Mouse (Mus musculus) adrenal gland, adult (tissue): ENCODE measurements around the gene Sod3.

Experiments used
- DNase-seq, 2 experiments: peaks; one replicate each; pipeline ENCODE4 v3.0.0; 2022 to 2023; ENCODE audit warnings: low spot score in 1 of 2; ENCODE audit not compliant: inconsistent age in 2 of 2

Sod3 gene

DNA sequence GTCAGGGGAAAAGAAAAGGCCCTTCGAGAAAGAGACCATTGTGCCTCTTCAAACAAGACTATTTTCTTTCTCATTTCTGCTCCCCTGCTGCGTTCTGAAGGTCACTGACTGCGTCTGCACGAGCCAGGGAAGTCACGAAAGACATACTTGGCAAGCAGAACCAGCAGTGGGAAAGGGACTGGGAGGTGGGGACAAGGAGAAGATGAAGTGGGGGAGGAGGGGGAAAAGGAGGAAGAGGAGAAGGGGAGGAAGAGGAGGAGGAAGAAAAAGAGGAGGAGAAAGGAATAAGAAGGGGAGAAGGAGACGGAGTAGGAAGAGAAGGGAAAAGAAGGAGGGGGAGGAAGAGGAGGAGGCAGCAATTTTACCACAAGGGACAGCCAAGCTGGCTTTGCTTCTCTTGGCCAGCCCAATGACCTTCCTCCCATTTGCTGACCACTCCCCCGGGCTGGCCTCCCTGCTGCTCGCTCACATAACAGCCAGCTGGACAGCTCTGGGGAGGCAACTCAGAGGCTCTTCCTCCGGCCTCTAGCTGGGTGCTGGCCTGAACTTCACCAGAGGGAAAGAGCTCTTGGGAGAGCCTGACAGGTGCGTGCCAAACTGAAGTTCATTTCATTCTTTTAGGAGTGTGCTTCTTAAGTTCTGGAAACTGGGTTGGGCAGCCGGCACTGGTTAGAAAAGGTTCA is at the start of gene Sod3:
Sod3 (plus strand) TSS at position 324 of the 683 bp plus-strand sequence.
- DNase-seq = peak; percentile 89 to 94

DNA sequence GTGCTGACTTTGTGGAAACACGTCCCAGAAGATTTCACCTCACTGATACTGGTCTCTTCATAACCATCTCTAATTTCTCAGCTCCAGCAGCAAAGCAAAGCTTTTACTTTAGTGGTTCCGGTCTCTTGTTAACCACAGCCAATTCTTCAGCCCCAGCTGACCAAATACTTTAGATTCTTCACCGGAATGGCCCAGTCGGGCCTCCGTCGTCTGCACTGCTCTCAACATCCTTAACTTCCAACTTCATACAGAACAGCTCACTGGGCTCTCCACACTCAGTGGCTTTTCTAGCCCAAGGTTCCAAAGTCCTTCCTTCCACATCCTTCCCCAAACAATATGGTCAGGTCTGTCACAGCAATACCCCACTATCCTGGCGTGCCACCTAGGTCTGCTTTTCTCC is 46.7 kb upstream of the Sod3 start:
- DNase-seq = no peak

DNA sequence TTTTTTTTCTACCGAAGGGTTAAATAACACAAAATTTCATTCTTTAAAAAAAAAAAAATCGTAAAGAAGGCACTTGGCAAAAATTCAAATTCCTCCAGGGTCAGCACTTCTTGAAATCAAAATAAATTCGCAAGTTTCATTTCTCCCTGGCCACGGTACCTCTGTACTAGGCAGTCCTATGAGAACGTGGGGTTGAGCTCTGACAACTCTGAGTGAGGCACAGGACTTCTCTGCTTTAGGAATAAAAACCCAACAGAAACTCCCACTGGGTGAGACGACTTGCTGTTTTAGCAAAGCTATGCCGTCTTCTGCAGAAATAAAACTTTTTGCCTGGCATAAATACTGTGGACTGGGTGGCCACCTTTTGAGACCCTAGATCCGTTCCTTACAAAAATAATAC is 44.1 kb upstream of the Sod3 start:
- DNase-seq = peak in 1 of 2 experiments; percentile 53

DNA sequence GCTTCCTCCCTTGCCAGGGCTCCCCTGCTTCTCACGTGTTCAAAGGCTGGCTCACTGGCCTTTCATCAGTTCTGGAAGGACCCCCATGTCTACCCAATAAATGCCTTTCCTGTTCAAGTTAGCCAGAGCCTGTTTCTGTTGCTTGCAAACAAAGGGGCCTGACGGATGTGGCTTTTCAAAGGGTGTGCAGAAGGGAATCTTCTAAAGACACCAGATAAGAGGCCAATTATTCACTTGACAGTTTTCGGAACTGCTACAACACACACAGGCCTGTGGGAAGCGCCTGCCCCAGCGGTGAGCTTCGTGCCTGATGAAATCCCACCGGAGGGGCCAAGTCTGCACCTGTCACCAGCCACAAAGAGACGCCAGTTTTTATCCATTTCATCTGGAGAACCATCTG is 31.5 kb upstream of the Sod3 start:
- DNase-seq = no peak

DNA sequence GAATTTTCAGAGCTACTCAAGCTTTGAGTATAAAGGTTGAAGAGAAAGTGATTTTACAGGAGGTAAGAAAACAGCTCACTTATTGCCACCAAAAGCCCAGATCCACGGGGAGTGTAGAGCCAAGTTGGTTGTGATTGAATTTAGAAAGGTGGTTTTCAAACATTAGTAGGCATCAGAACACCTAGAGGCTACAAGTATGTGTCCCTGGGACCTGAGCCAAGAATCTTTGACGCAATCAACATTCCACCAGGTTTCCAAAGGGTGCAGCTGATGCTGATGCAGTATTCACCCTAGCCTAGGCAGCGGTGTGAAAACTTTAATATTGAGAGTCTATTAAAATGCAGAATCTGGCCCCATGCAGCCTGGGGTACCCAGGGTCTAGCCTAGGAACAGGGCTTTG is 28.0 kb upstream of the Sod3 start:
- peak in 1 of 2 experiments; percentile 57 for DNase-seq

DNA sequence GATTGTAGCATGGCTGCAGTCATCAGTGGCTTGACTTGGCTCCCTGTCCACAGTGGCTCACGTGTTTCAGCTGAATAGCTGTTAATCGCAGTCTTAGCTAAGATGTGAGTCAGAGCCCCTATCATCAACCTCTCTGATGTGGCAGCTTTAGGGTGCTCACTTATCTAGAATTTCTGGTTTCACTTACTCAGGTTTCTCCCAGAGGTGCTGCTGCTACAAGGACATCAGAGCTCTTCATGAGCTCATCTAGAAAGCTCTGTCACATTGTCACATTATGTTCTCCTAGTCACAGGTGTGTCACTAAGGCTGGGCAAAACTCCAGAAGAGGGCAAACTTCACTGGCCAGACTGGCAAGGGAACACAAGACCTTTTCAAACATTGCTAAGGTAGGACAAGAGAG is 24.5 kb upstream of the Sod3 start:
- DNase-seq = no peak

DNA sequence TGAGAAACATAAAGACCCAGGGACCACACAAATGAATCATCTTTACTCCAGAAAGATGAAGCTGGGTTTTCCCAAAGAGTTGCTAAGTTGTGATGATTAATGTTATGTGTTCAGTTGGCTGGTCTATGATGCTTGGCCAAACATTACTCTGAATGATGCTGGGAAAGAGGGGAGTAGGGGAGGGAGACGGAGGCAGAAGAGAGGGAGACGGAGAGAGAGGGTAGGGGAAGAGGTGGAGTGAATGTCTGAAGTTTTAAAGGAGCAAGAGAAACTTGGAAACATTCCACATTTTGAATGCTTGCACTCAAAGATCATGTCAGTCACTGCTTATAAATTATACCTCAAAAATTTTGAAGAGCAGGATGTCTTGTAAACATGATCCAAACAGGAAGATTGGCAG is 16.7 kb upstream of the Sod3 start:
- DNase-seq = no peak

DNA sequence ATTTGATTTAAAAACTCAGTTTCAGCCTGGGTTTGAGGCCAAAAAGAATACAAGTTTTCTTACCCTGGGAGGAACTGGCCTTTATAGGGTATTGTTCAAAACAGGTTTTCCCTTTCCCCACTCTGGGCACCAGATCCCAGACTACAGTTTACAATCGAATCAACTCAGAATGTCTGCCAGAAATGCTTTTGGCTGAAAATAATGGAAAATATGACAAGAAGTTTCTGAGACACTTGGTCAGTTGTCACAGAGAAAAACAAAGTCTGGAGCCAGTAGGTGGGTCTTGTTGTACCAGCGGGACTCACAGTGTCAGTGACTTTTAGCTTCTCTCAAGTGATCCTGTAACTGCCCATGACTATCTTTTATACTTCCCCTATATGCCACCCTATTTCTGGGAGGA is 13.1 kb upstream of the Sod3 start:
- no peak for DNase-seq

DNA sequence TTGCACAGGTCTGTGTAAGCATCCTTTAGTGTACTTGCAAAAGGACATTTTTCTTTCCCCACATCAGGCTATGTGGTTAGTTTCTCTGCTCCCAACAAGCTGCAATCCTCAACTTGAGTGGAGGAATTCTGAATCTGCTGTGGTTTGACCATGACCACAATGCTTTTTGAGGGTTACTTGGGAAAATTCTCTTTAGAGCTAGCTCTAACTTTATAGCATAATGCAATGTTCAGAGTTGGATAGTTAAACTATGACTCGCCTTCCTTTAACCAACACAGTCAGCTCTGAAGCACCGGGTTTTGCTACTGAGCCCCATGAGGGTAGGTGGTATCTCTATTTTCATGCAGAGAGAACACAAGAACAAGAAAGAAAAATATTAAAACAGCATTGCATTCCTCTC is 12.0 kb upstream of the Sod3 start:
- DNase-seq = no peak

DNA sequence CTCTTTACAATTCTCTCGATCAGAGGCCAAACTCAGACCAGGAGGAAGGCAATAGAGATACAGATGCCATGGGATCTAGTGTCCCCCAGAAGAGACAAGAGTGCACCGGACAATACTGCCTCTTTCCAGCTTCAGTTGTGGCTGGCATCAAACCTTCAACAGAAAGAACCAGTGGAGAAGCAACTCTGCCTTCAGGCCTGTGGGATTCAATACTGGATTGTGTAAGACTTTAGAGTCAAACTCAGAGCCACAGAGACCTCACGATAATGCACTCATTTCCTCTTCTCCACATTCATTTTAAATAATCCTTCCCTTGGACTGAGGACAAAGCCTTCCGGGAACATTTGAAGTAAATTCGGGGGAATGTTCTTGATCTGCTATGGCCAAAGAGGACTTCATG is 10.9 kb upstream of the Sod3 start:
- DNase-seq = no peak

DNA sequence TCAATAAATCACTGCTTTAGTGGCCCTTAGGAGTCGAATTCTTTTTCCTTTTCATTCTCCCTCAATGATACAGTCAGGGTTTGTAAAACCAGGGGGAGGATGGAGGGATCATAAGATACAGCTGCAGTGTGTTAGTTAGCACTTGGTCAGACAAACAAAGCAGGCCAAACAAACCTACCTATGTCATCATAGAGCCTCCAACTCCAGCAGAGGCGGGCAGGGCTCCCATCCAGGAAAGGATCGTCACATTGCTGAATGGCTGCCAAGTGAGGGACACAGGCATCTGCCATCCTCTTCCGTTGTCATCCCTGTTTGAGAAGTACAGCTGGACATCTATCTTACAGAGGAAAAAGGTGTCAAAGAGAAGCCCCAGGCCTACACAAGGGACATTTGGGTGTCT is 9.2 kb upstream of the Sod3 start:
- DNase-seq = no peak

DNA sequence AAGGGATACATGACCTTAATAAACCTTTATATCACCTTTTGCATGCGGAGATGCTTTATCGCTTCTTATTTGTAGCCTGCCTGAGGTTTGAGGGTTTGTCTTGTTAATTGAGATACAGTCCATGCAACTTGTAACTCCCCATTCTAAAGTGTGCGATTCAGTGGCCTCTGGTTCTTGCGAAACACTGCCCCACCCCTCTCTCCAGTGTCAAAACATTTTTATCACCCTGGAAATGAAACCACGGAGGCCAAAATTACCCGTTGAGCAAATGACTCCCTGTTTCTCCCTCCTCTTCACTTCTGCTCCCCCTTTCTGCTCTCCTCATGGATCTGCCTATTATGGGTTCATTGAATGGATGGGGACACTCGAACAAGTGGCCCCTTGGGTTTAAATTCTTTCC is 8.0 kb upstream of the Sod3 start:
- DNase-seq = peak in 1 of 2 experiments; percentile 52

DNA sequence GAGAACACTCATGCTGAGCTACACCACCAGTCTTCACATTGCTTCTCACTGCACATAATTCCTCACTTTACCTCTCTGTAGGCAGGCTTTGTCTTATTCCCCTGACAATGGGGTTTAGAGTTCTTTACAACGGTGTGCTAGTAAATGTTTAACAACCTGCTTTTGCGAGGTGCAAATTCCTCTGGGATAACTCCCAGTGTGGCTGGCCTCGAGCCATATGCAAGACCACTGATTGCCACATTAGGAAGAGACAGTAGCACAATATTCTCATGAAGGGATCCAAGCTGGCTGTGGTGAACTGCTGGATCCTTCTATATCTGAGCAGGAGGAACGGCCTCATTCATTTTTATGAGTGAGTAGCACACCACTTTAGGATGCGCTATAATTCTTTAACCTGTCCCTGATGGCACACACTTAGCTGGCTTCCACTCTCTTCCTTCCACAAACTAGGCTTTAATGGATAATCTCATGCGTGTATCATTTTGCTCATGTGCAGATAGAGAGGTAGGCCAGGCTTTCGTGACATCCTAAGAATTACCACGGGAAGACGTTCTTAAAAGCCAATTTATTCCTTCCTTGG is 6.3 kb upstream of the Sod3 start:
- DNase-seq = no peak

DNA sequence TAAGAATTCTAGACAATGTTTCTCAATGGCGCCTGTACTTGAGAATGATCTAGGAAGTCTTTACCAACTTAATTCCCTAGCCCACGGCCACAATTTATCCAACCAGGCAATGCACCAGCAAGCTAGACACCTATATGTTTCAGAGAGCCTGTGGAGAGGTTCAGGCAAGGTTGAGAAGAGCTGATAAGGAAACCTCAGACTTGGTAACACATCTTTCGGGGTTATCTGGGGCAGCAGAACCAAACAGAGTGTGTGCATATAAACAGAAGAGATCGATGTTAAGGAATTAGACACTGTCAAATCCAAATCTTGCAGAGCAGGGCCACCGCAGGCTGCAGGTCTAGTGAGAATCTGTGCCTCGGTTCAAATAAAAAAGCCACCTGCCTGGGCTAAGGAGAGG is 5.5 kb upstream of the Sod3 start:
- DNase-seq = no peak

DNA sequence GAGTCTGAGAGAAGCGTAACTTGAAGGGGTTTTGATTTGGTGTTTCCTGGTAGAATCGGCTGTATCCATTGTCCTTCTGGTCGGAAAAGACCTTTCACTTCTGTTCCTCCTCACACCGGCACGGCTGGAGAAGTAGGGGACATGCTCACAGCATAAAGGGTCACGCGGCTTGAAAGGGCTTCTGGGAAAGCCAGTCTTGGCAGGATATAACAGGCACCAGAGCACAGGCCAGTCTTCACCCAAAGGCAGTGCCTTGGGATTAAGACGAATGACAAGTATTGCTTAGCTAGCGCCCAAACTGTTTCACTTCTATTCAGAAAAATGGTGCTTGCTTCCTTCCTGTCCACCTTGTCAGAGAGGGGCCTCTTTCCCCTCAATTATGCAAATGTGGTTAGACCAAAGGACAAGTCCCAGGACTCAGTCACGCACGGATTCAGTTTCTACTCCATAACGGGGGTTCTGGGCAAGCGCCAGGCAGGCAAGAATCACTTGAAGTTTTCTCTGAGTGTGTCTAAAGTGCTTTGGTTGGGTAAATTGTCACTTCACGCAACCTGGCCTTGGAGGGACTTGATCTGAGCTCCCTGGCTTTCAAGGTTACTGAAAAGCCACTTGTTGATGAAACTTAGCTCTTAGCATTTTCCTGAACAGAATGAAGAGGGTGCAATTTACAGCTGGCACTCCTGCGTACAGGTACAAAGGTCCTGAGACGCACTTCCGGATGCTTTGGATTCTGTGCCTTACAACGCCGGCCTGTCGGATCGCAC is 3.1 kb upstream of the Sod3 start:
- no peak for DNase-seq

DNA sequence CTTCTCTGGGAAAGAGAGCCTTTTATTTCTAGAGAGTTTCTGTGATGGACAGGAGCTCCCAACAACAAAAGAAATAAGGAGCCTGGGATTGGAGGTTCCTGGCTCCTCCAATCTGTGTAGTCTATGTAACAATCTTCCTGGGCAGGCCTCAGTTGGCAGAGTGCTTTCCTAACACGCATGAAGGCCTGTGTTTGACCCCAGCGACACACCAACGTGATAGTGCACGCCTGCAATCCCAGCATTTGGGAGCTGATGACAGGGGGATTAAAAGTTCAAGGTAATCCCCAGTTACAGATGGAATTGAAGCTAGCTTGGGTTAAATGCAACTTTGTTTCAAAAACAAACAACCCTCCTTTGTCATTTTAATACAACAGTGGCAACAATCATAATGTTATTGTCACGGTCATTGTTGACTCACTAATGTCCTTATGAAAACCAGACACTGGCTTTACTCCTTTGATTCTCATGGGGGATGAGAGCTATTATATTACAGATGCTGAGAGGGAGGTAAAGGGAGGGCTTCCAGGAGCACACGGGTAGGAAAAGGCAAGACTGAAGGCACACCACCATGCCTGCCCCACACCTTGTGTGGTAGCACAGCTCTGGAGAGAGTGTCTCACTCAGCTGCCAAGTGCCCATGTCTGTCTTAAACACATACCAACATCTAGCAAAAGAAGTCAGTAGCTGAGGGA is 669 bp upstream of the Sod3 start:
- DNase-seq = peak in 1 of 2 experiments; percentile 67

DNA sequence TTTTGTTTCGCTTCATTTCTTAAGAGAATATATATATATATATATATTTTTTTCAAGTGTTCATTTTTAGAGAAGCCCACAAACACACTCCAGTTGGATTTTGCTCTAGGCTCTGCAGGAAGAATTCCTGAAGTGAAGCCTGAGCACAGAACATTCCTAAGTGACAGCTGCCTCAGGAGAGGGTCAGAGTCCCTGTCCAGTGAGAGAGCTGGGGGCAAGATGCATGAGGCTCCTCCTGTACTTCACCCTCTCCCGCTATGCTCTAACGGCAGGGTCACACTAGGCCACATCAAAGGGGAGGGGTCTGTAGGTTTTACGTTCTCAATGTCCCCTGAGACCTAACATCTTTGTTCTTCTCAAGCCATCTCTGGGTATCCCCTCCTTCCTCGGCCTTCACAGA is 930 bp downstream of the Sod3 start:
- DNase-seq = peak in 1 of 2 experiments; percentile 42

DNA sequence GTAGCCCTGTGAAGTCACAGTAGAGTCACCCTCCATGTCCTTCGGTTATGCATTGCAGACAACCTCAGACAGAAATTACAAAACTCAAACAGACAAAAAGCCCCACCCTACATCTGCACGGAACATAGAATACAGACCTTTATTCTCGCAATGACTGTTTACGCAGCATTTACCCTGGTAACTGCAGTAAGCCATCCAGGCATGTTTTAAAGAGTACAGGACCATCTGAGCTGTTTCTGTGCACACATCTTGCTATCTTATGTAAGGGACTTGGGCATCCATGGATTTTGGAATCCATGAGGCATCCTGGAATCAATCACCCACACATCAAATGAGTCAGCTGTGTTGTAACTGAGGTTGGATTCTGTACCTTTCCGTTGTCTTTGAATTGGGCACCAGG is 2.3 kb downstream of the Sod3 start:
- peak; percentile 26 to 83 for DNase-seq

DNA sequence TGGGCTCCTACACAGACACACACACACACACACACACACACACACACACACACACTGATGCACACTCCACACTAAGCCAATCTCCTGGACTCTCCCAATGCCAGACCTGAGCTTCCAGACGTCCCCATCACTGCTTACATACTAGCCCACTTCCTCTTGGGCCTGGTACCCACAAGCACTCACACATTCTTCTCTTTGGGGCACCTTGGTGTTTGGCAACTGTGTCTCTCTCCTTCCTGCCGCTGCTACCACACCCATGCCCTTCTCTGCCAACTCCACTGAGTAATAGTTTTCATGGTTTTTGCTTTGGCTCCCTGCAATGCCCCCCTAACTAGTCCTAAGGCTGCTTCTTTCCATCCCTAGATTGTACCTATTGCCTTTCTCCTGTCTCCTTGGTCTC is 3.1 kb downstream of the Sod3 start:
- no peak for DNase-seq

DNA sequence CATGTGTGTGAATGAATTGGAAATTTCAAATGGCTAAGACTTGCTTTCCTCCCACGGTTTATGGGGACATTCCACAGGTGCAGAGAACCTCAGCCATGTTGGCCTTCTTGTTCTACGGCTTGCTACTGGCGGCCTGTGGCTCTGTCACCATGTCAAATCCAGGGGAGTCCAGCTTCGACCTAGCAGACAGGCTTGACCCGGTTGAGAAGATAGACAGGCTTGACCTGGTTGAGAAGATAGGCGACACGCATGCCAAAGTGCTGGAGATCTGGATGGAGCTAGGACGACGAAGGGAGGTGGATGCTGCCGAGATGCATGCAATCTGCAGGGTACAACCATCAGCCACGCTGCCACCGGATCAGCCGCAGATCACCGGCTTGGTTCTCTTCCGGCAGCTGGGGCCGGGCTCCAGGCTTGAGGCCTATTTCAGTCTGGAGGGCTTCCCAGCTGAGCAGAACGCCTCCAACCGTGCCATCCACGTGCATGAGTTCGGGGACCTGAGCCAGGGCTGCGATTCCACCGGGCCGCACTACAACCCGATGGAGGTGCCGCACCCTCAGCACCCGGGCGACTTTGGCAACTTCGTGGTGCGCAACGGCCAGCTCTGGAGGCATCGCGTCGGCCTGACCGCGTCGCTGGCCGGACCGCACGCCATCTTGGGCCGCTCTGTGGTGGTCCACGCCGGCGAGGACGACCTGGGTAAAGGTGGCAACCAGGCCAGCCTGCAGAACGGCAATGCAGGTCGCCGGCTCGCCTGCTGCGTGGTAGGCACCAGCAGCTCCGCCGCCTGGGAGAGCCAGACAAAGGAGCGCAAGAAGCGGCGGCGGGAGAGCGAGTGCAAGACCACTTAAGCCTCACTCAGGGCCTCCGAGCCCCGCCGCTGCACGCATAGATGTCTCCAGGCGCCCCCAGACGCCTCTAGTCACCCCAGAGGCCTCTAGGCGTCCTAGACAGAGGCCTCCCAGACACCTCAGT is 4.6 kb downstream of the Sod3 start:
- DNase-seq = no peak

DNA sequence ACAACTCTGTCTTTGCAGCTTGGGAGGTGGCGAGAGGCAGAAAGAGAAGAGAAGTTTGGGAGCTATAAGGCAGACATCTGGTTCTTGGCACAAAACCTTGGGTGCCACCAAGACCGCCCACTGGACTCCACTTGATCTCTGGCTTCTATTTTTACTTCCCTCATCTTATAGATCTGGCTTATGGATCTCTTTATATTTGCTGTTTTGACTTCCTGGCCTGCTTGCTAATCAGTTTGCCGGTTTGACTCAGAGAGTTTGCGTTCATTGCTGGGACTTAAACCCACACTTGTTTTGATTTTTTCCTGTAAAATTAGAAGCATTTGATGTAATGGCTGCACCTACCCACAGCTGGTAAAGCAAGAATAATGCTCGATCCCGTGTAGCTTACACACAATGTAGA is 7.3 kb downstream of the Sod3 start:
- DNase-seq = no peak
